In genomic region chr11:101858742-101859141, GRCm38 (mm10) we compare ENCODE assay signal across 27 mouse cellular contexts. TPM values are rescaled to one million over a fixed set of nuclear protein-coding genes. Genes with fewer than 3 reads are reported as not detected.
DNase-seq lines count a peak whose midpoint lies in the region; ATAC-seq and TF ChIP-seq lines count a peak whose summit lies in the region.
"Had no signal": no experiment of that assay in that cellular context is flagged by ENCODE, and none has a peak within 500 bp of the region (broad histone marks: within the 10 kb centered on the region; RNA-seq: fewer than 3 reads in every experiment).

No protein-coding gene starts in this region.

- 0 out of 2 replicates have a peak overlapping the region, but pooled peaks have one; percentile 9 for H3K27ac ChIP-seq in heart, embryonic 15.5 days
- H3K27ac ChIP-seq in lung, embryonic 16.5 days (ENCODE audit: low read length) = no peak overlapping the region
- H3K27ac ChIP-seq in lung, postnatal 0 days (ENCODE audit: low read length) = no peak overlapping the region
- H3K27ac ChIP-seq in embryonic facial prominence, embryonic 14.5 days (replicated peaks; ENCODE audit: low read depth, low read length) = no peak overlapping the region
- peak overlapping the region; percentile 72 for H3K27ac ChIP-seq in stomach, embryonic 15.5 days
- H3K27ac ChIP-seq: embryonic facial prominence, embryonic 12.5 days; forebrain, embryonic 13.5 days; hindbrain, embryonic 14.5 days; kidney, embryonic 15.5 days; left cerebral cortex, adult 2 months; liver, embryonic 13.5 days had no signal

- H3K4me3 ChIP-seq in heart, embryonic 15.5 days = no peak overlapping the region
- no peak overlapping the region for H3K4me3 ChIP-seq in lung, embryonic 16.5 days (ENCODE audit: low read length)
- no peak overlapping the region for H3K4me3 ChIP-seq in lung, postnatal 0 days (ENCODE audit: low read depth, low read length)
- no peak overlapping the region for H3K4me3 ChIP-seq in embryonic facial prominence, embryonic 14.5 days (ENCODE audit: low read depth, low read length)
- H3K4me3 ChIP-seq in stomach, embryonic 15.5 days (replicated peaks) = no peak overlapping the region
- H3K4me3 ChIP-seq: embryonic facial prominence, embryonic 12.5 days; erythroblast, embryonic 14.5 days; forebrain, embryonic 13.5 days; kidney, embryonic 15.5 days; left cerebral cortex, adult 2 months; liver, embryonic 13.5 days; myocyte had no signal

- H3K9ac ChIP-seq in heart, embryonic 15.5 days = no peak overlapping the region
- no peak overlapping the region for H3K9ac ChIP-seq in lung, embryonic 16.5 days (ENCODE audit: low read length)
- H3K9ac ChIP-seq in lung, postnatal 0 days (replicated peaks; ENCODE audit: low read depth) = no peak overlapping the region
- no peak overlapping the region for H3K9ac ChIP-seq in embryonic facial prominence, embryonic 14.5 days (ENCODE audit: low read depth, low read length)
- no peak overlapping the region for H3K9ac ChIP-seq in stomach, embryonic 15.5 days
- H3K9ac ChIP-seq: embryonic facial prominence, embryonic 12.5 days; forebrain, embryonic 13.5 days; hindbrain, embryonic 14.5 days; kidney, embryonic 15.5 days; liver, embryonic 13.5 days had no signal

- TF ChIP-seq EP300 in lung, postnatal 0 days (IDR thresholded peaks at IDR 0.05) = no peak

- no peak for DNase-seq in heart, adult 18-20 months
- DNase-seq in lung, postnatal 0 days (ENCODE audit: low spot score) = no peak
- DNase-seq in embryonic facial prominence, embryonic 14.5 days (ENCODE audit: low spot score) = peak; percentile 70
- DNase-seq in neural tube, embryonic 10.5 days (ENCODE audit: extremely low spot score, low spot score) = no peak
- DNase-seq in testis, postnatal 14 days (ENCODE audit: low spot score) = no peak
- DNase-seq: adrenal gland, postnatal 10 days; B cell, adult 2 months; cerebellum, adult 18-20 months; heart, postnatal 36 days; kidney, postnatal 36 days; liver, embryonic 13.5 days; lung, adult 2 months; midbrain, embryonic 14.5 days had no signal

- TF ChIP-seq CTCF in lung, postnatal 0 days (IDR thresholded peaks at IDR 0.05) = no peak

- H3K9me3 ChIP-seq in heart, embryonic 15.5 days (replicated peaks) = no peaks in the 10 kb centered on the region
- H3K9me3 ChIP-seq in lung, embryonic 16.5 days (ENCODE audit: control insufficient read depth, low read length) = no peaks in the 10 kb centered on the region
- H3K9me3 ChIP-seq in lung, postnatal 0 days (ENCODE audit: low read length) = no peaks in the 10 kb centered on the region
- H3K9me3 ChIP-seq in embryonic facial prominence, embryonic 14.5 days (ENCODE audit: control insufficient read depth, low read length) = no peaks in the 10 kb centered on the region
- H3K9me3 ChIP-seq in stomach, embryonic 15.5 days = no peaks in the 10 kb centered on the region
- H3K9me3 ChIP-seq: embryonic facial prominence, embryonic 12.5 days; forebrain, embryonic 13.5 days; G1E; kidney, embryonic 15.5 days; liver, embryonic 13.5 days had no signal

- no peak for ATAC-seq in heart, embryonic 15.5 days (replicated peaks; ENCODE audit: insufficient number of reproducible peaks, insufficient read depth, low FRiP score, low read depth)
- ATAC-seq in lung, embryonic 16.5 days (ENCODE audit: low read depth) = peak; percentile 55
- ATAC-seq in lung, postnatal 0 days = no peak
- ATAC-seq in embryonic facial prominence, embryonic 14.5 days (ENCODE audit: low read depth) = no peak
- ATAC-seq in stomach, embryonic 15.5 days (ENCODE audit: insufficient read depth, low FRiP score, low read depth) = peak; percentile 50; the same call in 1 of the 2 replicates
- ATAC-seq: forebrain, embryonic 13.5 days; inflammation-experienced regulatory T-cells, adult 6 months had no signal

- no peak overlapping the region for H3K4me2 ChIP-seq in heart, embryonic 15.5 days
- H3K4me2 ChIP-seq in lung, embryonic 16.5 days (ENCODE audit: low read depth, low read length) = no peak overlapping the region
- H3K4me2 ChIP-seq in lung, postnatal 0 days (replicated peaks; ENCODE audit: low read depth, low read length) = no peak overlapping the region
- H3K4me2 ChIP-seq in embryonic facial prominence, embryonic 14.5 days (ENCODE audit: low read depth, low read length) = no peak overlapping the region
- H3K4me2 ChIP-seq in stomach, embryonic 15.5 days = no peak overlapping the region
- H3K4me2 ChIP-seq: embryonic facial prominence, embryonic 12.5 days; forebrain, embryonic 13.5 days; hindbrain, embryonic 14.5 days; kidney, embryonic 15.5 days; liver, embryonic 13.5 days had no signal

- 32% methylated on average over 4 of the region's 5 CpGs for WGBS in heart, embryonic 15.5 days
- 31% methylated on average over 2 of the region's 5 CpGs for WGBS in lung, embryonic 16.5 days
- 29% methylated on average over 2 of the region's 5 CpGs for WGBS in lung, postnatal 0 days
- 33% methylated on average over 5 of the region's 5 CpGs for WGBS in embryonic facial prominence, embryonic 14.5 days
- 20% methylated on average over 5 of the region's 5 CpGs for WGBS in stomach, embryonic 15.5 days

- no peaks in the 10 kb centered on the region for H3K27me3 ChIP-seq in heart, embryonic 15.5 days
- no peaks in the 10 kb centered on the region for H3K27me3 ChIP-seq in lung, embryonic 16.5 days (ENCODE audit: control insufficient read depth, insufficient read depth, low read depth, low read length)
- no peaks in the 10 kb centered on the region for H3K27me3 ChIP-seq in lung, postnatal 0 days (replicated peaks; ENCODE audit: insufficient read depth, low read length)
- no peaks in the 10 kb centered on the region for H3K27me3 ChIP-seq in embryonic facial prominence, embryonic 14.5 days (replicated peaks; ENCODE audit: control insufficient read depth, insufficient read depth, low read length)
- no peaks in the 10 kb centered on the region for H3K27me3 ChIP-seq in stomach, embryonic 15.5 days (replicated peaks)
- H3K27me3 ChIP-seq: embryonic facial prominence, embryonic 12.5 days; forebrain, embryonic 13.5 days; kidney, embryonic 15.5 days had no signal

- no peaks in the 10 kb centered on the region for H3K36me3 ChIP-seq in heart, embryonic 15.5 days
- no peaks in the 10 kb centered on the region for H3K36me3 ChIP-seq in lung, embryonic 16.5 days (ENCODE audit: control insufficient read depth, insufficient read depth, low read length)
- no peaks in the 10 kb centered on the region for H3K36me3 ChIP-seq in lung, postnatal 0 days (ENCODE audit: insufficient read depth, low read length)
- no peaks in the 10 kb centered on the region for H3K36me3 ChIP-seq in embryonic facial prominence, embryonic 14.5 days (ENCODE audit: control insufficient read depth, insufficient read depth, low read length)
- no peaks in the 10 kb centered on the region for H3K36me3 ChIP-seq in stomach, embryonic 15.5 days
- H3K36me3 ChIP-seq: embryonic facial prominence, embryonic 12.5 days; G1E; kidney, embryonic 15.5 days; liver, embryonic 13.5 days had no signal

- peaks cover 20% of the 10 kb centered on the region for H3K4me1 ChIP-seq in heart, embryonic 15.5 days (replicated peaks)
- H3K4me1 ChIP-seq in lung, embryonic 16.5 days (replicated peaks; ENCODE audit: control insufficient read depth, insufficient read depth, low read length) = peaks cover 19% of the 10 kb centered on the region
- no peaks in the 10 kb centered on the region for H3K4me1 ChIP-seq in lung, postnatal 0 days (ENCODE audit: insufficient read depth, low read depth, low read length)
- peaks cover 8% of the 10 kb centered on the region; the same call in 1 of the 2 replicates for H3K4me1 ChIP-seq in embryonic facial prominence, embryonic 14.5 days (ENCODE audit: control insufficient read depth, insufficient read depth, low read length)
- H3K4me1 ChIP-seq in stomach, embryonic 15.5 days = peaks cover 13% of the 10 kb centered on the region
- H3K4me1 ChIP-seq: forebrain, embryonic 13.5 days; liver, embryonic 13.5 days had no signal

RNA-seq across cellular contexts. Expression of gene Meox1, which starts 35.4 kb away (rescaled TPM):
- 15.7 and 19.8 TPM in 2 replicates for polyA plus RNA-seq in heart, embryonic 15.5 days (2015; fragmentation: Nextera tagmentation; extraction: Ambion mirVana)
- 1 to 10 TPM; 4.3 to 6.5 TPM for total RNA-seq in heart, adult 18-20 months (2021)
- polyA plus RNA-seq in lung, embryonic 16.5 days (2015; fragmentation: Nextera tagmentation; extraction: Ambion mirVana) = 11.7 and 12.4 TPM in 2 replicates
- 8.1 and 8.7 TPM in 2 replicates for polyA plus RNA-seq in lung, postnatal 0 days (2015; fragmentation: Nextera tagmentation; extraction: Ambion mirVana)
- 12.7 and 16.7 TPM in 2 replicates for polyA plus RNA-seq in embryonic facial prominence, embryonic 14.5 days (2014; fragmentation: Nextera tagmentation; extraction: Ambion mirVana)
- polyA plus RNA-seq in stomach, embryonic 15.5 days (2015; fragmentation: Nextera tagmentation; extraction: Ambion mirVana) = 5.0 and 5.3 TPM in 2 replicates
- total RNA-seq: CH12.LX; G1E; granulocyte monocyte progenitor cell, adult 5-6 weeks had no signal
- polyA plus RNA-seq: erythroblast, embryonic 14.5 days; G1E; inflammation-experienced regulatory T-cells, adult 6 months had no signal

Comparison
In these comparisons a context has a peak if more than half of its experiments do, and no peak if none do; other contexts are left out.
1. ATAC-seq: peak in lung, embryonic 16.5 days (single experiment) and stomach, embryonic 15.5 days (single experiment); none in heart, embryonic 15.5 days (single experiment), lung, postnatal 0 days (single experiment) and embryonic facial prominence, embryonic 14.5 days (single experiment).
2. H3K27ac ChIP-seq: peak in heart, embryonic 15.5 days (single experiment) and stomach, embryonic 15.5 days (single experiment); none in lung, embryonic 16.5 days (single experiment), lung, postnatal 0 days (single experiment) and embryonic facial prominence, embryonic 14.5 days (single experiment).